Mouse (Mus musculus) granulocyte monocyte progenitor cell, adult 5-6 weeks (primary cell): ENCODE measurements at regions not wholly inside any gene's neighbourhood (a gene's known extent, or its start where the extent isn't known, plus 50 kb on each side); places are given as distances from the start of the nearest gene placed in this dataset.

ENCODE experiments used
- ATAC-seq: replicated peaks from 2 replicates; pipeline ENCODE4 v1.8.0; 2016; ENCODE audit warnings: mild to moderate bottlenecking, moderate TSS enrichment, inconsistent platforms; ENCODE audit not compliant: poor library complexity, severe bottlenecking

DNA sequence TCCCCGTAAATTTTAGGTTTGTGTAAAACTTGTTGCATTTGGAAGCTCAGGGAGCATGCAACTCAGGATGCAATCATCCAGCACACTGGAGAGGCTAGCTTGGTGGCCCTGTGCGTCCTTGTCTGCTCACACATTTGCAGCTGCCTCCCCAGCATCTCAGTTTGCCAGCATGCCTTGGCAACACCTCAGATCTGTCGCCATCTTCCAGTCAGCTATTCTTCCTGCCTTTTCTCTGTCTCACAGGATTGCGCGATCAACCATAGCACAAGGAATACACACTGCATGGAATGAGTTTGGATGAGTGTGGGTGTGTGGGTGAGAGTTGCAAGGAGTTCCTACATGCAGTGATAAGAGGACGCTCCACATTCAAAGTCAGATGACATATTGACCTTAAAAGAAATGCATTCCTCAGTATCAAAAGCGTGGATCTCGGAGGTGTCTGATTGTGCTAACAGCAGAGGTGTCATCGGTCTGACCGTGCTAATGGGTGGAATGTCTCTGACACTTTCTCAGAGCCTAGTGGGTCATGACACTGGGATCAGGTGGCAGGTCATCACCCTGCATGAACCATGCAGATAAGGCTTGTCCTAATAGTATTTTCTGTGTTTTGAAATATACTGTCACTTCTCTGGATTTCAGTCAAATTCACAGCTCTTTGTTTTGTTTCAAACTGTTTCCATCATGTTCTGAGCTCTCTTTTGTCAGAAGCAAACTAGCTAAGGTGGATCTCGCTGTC, 360.6 kb upstream of the Arglu1 start:
- no peak for ATAC-seq

DNA sequence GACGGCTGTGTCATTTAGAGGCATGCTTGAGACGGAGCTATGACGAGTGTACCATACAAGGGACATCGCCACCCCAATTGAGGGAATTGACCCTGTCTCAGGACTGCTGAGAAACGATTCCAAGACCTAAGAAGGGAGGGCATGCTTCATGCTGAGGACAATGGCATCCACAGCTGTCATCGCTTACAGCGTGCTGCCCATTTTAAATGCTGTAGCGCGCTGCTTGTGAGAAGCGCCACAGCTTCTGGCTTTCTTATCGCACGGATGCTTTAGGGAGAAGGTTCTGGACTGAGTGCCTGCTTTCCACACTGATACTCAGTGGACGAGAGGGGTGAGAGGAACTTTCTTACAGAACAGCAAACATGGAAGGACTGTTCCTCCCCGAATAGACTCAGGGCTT, 357.8 kb upstream of the Arglu1 start:
- no peak for ATAC-seq

DNA sequence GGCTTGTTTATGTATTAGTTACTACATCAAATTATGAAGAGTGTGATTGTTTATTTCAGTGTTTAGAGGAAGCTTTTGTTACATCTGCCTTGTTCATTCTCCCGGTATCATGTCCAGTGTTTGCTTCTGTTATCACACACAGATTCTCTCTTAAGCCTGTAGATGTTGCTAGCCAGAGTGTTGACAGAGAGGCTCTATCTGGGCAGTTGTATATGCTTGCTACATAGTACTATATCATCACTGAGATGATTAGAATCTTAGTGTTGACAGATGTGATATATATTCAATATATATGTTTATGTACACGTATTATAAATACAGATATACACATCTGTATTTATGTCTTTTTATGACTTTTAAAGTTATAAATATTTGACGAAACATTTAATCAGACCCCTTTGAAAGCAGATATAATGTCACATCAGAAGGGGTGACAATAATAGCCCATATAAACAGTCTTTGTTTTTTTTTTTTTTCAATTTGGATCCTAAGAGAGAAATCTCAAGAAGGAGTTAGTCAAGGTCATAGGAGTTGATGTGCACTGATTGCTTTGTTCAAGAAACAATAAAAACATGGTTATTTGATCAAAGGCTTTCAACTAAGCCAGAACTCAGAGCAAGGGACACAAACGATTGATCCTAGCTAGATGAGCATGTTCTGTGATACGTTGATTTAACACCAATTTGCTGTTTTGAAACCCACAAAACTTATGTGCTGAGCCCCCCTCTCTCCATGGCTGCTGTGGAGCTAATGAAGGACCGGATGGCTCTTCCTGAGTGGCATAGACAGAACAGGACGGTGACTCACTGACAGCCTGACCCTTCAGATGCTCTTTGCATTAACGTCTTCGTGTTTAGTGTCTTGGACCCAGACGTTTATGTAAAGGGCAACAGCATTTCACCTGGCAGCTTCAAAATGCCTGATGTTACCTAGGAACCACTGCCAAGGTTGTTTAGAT, 352.8 kb upstream of the Arglu1 start:
- no peak for ATAC-seq

DNA sequence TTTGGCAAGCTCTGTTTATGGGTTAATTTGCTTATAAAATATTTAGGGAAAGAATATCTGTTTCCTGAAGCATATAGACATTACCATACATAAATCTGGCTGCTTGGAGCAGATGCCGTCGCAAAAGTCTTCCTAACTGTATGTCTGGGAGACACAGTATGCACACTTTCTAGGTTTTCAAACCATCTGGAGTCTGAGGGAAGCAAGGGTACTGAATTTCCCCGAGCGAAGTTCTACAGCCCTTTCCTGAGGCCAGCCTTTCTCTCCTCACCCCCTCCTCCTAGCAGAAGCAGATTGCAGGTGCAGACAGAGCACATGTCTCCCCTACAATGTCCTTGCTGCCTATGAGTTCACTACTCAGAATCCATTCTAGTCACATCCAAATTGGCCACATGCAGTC, 338.8 kb upstream of the Arglu1 start:
- no peak for ATAC-seq

DNA sequence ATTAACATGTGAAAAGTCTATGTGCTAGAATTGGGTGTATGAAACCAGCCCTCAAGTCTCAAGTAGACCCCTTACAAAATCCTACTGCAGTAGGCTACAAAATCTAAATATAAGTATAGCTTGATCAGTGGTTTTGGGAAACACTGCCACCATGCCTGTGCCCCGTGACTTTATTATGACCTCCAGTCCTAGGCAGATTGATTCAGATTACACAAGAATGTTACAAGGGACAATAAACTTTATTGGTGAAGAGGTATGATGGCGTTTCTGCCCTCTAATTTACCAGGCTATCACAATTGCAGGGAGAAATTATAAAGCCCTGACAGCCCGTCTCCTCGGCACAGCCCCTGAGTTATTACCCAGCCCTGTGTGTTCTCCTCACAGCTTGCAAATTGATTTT, 337.4 kb upstream of the Arglu1 start:
- ATAC-seq, result no peak

DNA sequence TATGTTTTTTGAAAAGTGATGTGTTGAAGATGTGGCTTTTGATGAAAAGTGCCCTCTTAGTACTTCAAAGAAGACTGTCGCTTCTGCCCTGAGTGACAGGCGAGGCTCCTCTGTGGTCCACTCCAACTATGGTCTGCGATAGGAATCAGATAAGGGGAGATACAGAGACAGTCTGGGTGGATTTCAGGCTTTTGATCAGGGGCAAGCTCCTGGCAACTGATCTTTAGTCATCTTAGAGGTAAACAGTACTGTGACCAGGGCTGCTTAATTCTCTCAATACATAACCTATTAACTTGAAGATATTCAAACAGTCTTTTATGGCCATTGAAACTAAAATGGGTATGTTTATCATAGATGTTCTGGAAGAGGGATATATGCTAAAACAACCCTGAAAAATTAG, 335.6 kb upstream of the Arglu1 start:
- ATAC-seq, result no peak

DNA sequence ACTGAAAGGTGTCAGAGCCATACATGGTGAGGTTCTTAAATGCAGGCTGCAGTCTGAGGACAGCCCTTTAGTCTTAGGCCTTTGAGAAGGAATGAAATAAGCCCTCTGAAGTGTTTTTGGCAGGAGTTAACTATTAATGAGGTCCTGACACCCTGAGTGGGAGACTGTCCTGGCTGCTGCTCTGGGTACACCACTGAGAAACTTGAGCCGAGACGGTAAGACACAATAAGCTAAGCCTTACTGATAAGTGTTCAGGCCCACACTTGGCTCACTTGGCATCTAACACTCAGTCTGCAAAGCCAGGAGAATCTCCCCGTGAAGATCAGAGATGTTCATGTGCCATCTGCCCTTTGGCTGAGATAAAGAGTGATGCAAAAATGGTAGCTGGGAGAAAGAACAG, 335.1 kb upstream of the Arglu1 start:
- no peak for ATAC-seq

DNA sequence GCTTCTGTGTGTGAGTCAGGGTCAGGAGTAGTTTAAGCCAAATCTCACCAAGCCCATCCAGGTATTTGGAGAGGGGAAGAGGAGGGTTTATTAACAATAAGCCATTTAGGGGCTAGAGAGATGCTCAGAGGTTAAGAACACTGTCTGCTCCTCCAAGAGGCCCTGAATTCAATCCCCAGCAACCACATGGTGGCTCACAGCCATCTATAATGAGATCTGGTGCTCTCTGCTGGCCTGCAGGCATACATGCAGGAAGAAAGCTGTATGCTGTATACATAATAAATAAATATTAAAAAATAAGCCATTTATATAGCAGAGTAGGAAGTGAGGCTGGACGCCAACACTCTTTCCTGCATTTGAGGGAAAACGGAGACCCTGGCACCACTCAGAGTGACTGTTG, 330.4 kb upstream of the Arglu1 start:
- ATAC-seq, result no peak

DNA sequence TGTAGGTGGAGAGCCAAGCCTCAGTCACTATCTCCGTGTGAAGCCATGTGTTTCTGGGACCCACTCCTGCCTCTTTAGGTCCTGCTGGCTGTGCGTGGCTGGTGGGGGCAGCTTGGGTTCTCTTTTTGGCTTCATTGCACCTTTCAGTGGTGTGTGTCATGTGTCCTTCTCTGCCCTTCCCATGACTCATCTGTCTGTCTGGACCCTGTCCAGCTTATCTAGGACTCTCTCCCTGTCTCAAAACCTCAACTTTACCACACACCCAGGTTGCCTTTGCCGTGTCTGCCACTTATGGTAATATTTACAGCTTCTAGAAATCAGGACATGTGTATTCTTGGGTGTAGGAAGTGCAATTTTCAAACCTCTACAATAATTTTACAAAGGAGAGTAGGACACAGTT, 329.9 kb upstream of the Arglu1 start:
- ATAC-seq, result no peak

DNA sequence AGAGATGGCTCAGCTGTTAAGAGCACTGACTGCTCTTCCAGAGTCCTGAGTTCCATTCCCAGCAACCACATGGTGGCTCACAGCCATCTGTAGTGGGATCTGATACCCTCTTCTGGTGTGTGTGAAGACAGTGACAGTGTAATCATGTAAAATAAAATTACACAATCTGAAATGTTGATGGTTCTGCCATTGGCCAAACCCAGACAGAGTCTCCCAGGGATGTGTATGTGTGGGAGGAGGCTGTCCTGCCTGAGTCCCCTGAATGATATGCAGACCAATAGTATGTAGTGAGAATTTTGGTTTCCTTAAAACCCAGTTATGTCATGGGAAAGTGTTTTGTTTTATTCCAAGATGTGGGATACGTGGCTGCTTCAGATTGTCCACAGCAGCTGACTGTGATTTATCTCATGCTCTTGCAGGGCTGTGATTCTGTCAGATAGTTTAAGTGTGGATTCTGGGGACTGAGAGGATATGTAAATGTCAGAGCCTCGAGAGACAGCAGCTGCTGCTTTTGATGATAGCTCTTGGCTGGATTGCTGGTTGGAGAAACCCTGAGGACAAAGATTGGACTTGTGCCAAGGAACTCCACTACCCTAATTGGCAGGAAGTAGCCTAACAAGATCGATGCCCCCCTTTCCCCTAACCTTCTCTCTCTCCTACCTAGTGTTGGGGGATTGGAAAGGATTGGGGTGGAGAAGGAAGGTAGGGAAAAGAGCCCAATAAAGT, 321.6 kb upstream of the Arglu1 start:
- ATAC-seq, result no peak

DNA sequence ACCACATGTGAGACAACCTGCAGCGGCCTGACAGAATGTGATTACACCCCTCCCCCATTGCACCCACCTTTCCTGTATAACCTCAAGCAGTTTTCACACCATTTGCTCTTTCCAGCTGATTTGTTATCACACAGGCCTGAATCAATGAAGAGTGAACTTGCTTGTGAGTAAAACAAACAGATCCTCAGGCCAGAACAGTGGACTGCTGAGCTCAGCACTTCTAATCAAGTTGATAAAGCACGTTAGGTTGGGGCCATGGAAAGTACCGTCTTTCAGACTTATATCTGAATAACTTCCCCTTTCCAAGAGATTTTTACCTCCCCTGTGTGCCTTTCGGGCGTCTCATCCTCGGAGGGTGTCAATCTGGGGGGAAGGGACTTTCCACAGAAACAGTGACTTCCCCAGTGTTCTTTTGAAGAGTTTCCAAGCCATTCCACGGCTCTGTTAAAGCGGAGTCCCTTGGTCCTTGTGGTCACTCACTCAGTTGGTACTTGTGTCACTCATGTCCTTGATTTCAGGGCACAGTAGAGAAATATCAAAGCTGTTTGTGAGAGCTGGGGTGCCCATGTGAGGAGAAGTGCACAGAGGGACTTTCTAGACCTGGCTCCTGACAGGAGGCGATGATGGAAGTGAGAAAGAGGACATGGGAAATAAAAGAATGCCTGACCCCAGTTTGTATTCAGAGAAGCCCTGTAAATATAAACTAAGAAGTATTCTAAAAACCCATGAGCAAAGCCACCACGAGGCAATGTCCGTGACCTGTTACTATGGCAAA, 317.9 kb upstream of the Arglu1 start:
- no peak for ATAC-seq

DNA sequence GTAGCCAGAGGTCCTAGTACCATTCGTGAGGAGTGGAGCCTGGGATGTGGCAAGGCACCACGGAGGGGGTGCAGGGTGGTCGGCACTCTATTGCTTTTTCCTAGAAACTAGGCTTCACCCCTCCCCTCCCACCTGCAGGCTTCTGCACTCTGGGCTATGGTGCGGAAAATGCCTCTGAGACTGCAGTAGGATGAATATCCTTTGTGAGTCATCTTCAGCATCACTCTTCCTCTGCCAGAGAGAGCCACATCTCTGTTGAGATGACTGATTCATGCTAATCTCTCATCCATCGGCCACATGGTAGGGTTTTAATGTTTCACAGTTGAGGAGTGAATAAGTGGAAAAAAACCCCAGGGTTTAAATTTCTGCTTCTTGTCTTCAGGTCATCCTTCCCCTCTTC, 309.6 kb upstream of the Arglu1 start:
- ATAC-seq, result no peak

DNA sequence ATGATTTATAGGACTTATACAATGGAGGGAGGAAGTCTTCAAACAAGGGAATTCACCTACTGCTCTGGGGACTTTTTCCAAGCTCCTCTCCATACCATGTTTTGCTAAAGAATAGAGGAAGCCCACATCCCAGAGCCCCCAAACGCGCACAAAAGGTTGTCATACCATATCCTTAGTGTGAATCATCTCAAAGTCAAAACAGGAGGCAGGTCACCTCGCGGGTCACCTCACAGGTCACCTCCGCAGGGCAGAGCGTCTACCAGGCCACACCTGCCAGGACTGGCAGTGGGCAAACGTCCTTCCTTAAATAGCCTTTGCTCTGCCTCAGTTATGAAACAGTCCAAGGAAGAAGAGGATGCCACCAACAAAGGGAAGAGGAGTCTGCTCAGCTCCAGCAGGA, 307.3 kb upstream of the Arglu1 start:
- ATAC-seq, result no peak

DNA sequence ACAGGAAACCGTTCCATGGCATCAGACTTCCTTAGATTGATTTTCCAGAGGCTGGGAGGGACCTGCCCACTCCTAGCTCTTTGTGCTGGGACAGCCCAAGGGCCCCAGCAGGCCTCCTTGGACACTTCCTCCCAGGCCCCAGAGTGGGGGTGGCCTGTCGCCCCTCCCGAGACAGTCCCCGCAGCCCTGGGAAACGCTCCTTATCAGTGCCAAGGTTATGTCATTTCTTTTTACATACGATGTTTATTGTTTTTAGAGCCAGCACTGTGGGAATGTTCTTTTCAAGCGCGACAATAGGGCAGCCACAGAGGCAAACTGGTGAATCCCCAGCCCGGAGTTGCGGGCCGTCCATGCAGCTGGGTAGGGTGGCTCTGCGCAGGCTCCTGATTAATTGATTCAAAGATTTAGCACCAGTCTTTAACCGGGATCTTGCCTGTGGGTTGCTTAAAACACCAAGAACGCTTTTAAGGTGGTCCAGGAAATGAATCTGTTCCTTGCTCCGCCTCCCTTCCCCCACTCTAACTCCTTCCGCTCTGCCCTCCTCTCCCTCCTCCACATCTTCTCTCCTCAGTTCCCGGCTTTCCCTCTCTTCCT, 304.4 kb upstream of the Arglu1 start:
- peak; percentile 65 for ATAC-seq

DNA sequence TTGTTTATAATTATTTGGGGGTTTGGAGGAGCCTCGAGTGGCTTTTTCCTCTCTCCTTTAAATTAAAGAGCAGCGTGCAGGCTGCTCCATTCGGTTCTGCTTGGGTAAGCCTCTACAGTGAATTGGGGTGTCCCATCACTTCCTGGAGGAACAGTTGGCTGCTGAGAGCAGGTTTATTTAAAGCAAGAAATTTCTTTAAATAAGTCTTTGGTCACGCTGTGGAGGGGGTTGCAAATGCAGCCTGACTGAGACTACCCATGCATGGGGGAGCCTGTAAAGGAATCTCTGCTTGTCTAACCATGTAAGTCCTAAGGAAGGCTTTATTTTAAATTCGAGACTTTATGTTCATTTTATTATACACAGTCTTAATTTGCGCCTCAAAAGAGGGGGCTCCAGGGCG, 303.7 kb upstream of the Arglu1 start:
- no peak for ATAC-seq

DNA sequence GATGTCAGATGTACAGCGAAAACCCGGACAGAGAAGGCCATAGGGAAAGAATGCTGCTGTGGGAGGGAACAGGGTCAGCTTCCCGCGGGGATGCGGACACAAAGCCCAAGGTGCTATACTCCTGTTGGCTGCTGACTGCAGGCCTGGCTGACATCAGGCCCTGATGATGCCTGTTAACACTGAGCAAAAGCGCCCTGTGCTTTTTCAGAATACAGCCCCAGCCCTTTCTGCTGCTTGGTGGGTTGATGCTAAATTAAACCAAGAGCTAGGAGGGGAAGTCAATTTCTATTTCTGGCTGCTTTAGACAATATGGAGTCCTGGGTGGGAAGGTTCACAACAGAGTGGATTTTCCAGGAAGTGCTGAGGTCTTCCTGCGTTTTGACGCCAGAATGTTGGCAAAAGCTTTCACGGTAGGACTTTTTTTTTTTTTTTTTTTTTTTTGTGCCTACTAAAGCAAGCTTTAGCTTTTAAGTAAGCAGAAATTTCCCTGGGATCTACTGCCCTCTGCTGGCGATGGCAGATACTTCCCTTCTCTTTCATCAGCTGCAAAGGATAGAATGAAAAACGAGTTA, 302.2 kb upstream of the Arglu1 start:
- ATAC-seq, result peak; percentile 66

DNA sequence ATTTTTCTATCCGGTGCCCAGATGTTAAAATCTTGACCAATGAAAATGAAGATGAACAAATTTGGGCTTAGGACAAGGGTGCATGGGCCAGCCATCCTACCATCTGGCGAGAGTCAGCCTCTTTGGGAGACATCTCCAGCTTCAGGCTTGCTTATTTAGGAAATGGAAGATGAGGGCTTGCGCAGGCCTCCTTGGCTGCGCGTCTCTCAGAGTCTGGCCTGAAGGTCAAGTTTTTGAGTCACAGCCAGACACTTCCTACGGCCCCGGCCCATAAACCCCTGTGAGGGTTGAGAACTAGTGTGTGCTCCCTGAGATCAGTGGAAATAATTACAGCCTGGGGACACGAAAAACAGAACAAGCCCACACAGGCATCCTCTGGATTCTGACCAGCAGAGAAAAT, 300.7 kb upstream of the Arglu1 start:
- ATAC-seq, result no peak

DNA sequence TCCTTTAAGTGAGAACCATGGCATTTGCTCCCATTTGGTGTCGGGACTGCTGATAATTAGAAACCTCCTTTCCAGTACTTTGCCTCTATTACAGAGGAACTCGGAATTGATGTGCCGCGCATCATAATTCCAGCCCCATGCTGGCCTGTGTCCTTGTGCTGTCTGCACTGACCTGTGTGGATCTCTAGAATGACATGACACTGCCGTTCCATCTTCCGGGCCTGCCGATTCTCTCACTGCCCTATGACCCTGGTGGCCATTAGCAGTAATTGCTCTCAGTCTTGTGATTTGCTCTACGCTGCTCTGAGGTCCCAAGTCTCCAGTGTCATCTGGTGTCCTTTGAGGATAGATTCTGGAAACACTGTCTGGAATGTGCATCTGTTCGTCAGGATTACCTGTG, 295.7 kb upstream of the Arglu1 start:
- ATAC-seq, result peak; percentile 18; the same call in 1 of the 2 replicates

DNA sequence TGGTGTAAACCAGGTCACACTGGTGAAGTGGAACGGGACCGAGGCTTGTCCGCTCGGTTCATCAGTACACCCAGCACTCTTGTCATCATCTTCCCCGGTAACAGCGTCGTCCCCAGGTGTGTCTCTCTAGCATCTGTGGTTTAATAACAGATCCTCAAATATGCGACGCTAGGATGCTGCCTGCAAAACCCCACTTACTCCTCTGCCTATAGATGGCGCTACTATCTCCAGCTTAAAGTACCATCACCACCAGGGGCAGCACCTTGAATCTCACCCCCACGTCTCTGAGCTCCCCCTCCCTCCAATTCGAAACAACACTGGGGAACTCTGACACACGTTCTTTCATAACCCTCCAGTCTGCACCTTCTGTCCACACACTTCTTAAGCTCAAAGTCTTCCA, 295.1 kb upstream of the Arglu1 start:
- ATAC-seq, result peak; percentile 60

DNA sequence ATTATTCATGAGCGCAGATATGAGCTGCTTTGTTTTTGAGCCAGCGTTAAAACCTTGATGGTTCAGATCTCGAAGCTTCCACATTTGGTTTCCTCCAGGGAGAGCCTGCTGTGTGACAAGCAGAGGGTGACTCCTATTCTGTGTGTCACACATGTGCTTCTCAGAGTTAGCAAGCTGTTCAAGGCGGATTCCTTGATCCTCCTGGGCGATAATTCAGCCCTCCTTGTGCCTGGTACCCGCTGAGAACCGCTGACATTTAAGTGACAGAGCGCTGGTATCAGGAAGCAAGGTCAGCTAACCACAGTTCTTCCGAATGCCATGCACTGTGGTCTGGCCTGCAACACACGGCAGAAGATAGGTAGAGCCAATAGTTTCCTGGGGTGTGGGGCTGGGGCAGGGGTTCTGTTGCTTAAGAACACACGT, 294.5 kb upstream of the Arglu1 start:
- ATAC-seq, result peak; percentile 69
